Mouse (Mus musculus) CH12.LX (cell line): ENCODE data around the gene Vmn2r103.

Source experiments
- CTCF ChIP-seq, 2 experiments: IDR thresholded peaks in 1 of 2; conservative IDR thresholded peaks in 1 of 2; 2 replicates each; pipeline ENCODE4 v1.5.1; 2011 to 2012; ENCODE audit warnings: low read depth in 2 of 2, low read length in 2 of 2, improper control_type of control experiment in 1 of 2, inconsistent platforms in 1 of 2, mild to moderate bottlenecking in 1 of 2, moderate library complexity in 1 of 2
- EP300 ChIP-seq: IDR thresholded peaks from 2 replicates; pipeline ENCODE4 v1.6.1; 2011; ENCODE audit warnings: low read length, improper control_type of control experiment
- MAFK ChIP-seq: IDR thresholded peaks from 2 replicates; pipeline ENCODE4 v1.6.1; 2011; ENCODE audit warnings: low read length, improper control_type of control experiment; ENCODE audit not compliant: insufficient replicate concordance
- MAX ChIP-seq: IDR thresholded peaks from 2 replicates; pipeline ENCODE4 v1.6.1; 2011; ENCODE audit warnings: low read length, improper control_type of control experiment
- POLR2A ChIP-seq: IDR thresholded peaks from 2 replicates; pipeline ENCODE4 v1.6.1; 2011; ENCODE audit warnings: low read depth, mild to moderate bottlenecking, improper control_type of control experiment, low read length
- RAD21 ChIP-seq: IDR thresholded peaks from 2 replicates; pipeline ENCODE4 v1.6.1; 2011; ENCODE audit warnings: low read depth, mild to moderate bottlenecking, low read length, improper control_type of control experiment, moderate library complexity
- SIN3A ChIP-seq: IDR thresholded peaks from 2 replicates; pipeline ENCODE4 v1.6.1; 2012; ENCODE audit warnings: low read length, improper control_type of control experiment, inconsistent platforms
- TCF12 ChIP-seq: IDR thresholded peaks from 2 replicates; pipeline ENCODE4 v1.6.1; 2014; ENCODE audit warnings: low read depth, mild to moderate bottlenecking, inconsistent platforms, low read length, improper control_type of control experiment
- USF1 ChIP-seq: IDR thresholded peaks from 2 replicates; pipeline ENCODE4 v1.6.1; 2014; ENCODE audit warnings: low read depth, mild to moderate bottlenecking, inconsistent platforms, low read length, improper control_type of control experiment
- USF2 ChIP-seq: conservative IDR thresholded peaks from 2 replicates; pipeline ENCODE4 v1.6.1; 2011; ENCODE audit warnings: low read depth, low read length, improper control_type of control experiment
- ZMIZ1 ChIP-seq: IDR thresholded peaks from 2 replicates; pipeline ENCODE4 v1.6.1; 2012; ENCODE audit warnings: low read depth, mild to moderate bottlenecking, inconsistent platforms, low read length, improper control_type of control experiment

DNA sequence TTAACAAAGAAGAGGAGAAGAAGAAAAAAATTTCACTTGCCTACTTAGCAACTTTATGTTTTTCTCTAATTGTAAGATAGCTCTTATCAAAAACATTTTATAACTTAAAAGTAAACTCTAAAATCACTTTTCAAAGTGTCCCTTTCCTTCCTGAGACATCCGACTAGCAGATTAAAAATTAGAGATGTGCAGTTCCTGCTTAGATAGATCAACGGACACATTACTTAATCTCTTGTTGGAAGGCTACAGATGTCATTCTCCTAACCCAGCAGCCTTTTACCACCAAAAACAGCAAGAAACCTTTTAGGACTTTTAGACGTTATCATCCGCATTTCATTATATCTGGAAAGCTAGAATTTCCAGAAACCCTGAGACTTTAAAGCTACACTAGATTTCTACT lies 5.8 kb downstream of the Vmn2r103 start:
- TF ChIP-seq MAFK (no peak), SIN3A (no peak), POLR2A (no peak), TCF12 (no peak), CTCF (conservative IDR thresholded peaks at IDR 0.05 in 1 of 2, IDR thresholded peaks at IDR 0.05 in 1 of 2; ENCODE audit: low read depth in 2 of 2, low read length in 2 of 2) (no peak), RAD21 (no peak), MAX (no peak), USF2 (no peak), USF1 (no peak), ZMIZ1 (no peak), EP300 (no peak)
